Mouse (Mus musculus) midbrain, embryonic 10.5 days (tissue): ENCODE results near the gene Gpr107. TPM values are rescaled to one million over a fixed set of nuclear protein-coding genes. Genes with fewer than 3 reads are reported as not detected.
"Not testable (repeated sequence)": the region's sequence is repeated elsewhere in the genome, so short reads cannot be mapped to it uniquely, and the experiment has no call there.

Experiments used
- DNase-seq: peaks from one replicate; pipeline ENCODE4 v3.0.0-alpha.2; 2017; ENCODE audit warnings: low spot score
- H3K27ac ChIP-seq: fragments of 300-500 bp; sonication (generic); replicated peaks from 2 replicates; pipeline ENCODE4 v1.5.1; 2016; ENCODE audit warnings: mild to moderate bottlenecking
- H3K27me3 ChIP-seq: fragments of 300-500 bp; sonication (generic); 2 replicates; pipeline ENCODE4 v1.6.1; 2016; ENCODE audit warnings: low read depth, mild to moderate bottlenecking; ENCODE audit not compliant: poor library complexity, severe bottlenecking
- H3K36me3 ChIP-seq: fragments of 300-500 bp; sonication (generic); 2 replicates; pipeline ENCODE4 v1.6.1; 2016; ENCODE audit warnings: mild to moderate bottlenecking, moderate library complexity
- H3K4me1 ChIP-seq: fragments of 300-500 bp; sonication (generic); 2 replicates; pipeline ENCODE4 v1.6.1; 2016
- H3K4me3 ChIP-seq: fragments of 300-500 bp; sonication (generic); 2 replicates; pipeline ENCODE4 v1.5.1; 2016; ENCODE audit warnings: mild to moderate bottlenecking, moderate library complexity
- H3K9me3 ChIP-seq: fragments of 300-500 bp; sonication (generic); replicated peaks from 2 replicates; pipeline ENCODE4 v1.6.1; 2016; ENCODE audit warnings: mild to moderate bottlenecking
- WGBS: fragments of 180-500 bp; shearing (Covaris S2); methylation state at CpG from one replicate; pipeline ENCODE4 v1.1.7; 2016; 5-methylcytosine and 5-hydroxymethylcytosine counted together
- polyA plus RNA-seq: library from polyadenylated mRNA; unstranded; fragments of >200 nt; fragmentation: Nextera tagmentation; extraction: Ambion mirVana; gene quantifications from 2 replicates; pipeline ENCODE4 v1.2.1, GENCODE M21; 2016

The Gpr107 gene
- polyA plus RNA-seq, 1 experiment from 2014 or later, result 33.8 TPM

DNA sequence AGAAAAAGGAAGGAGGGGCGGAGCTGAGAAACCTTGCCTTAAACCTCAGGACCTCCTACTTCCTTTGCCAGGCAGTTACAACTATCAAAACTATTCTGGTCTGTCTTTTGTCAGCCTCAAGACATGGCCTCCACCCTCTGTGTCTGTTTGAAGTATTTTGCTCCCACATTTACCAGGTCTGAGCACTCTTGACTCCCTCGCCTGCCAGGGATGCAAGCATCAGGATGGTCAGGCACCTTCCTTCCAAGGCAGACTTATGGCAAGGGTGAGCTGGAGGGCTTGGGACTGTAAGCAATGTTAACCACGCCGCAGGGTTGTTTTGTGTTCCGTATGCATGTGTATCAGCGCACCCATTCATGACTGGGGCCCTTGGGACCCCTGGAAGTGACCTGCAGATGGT is 8.8 kb upstream of the Gpr107 start:
- H3K9me3 ChIP-seq, result no peaks in the 10 kb centered on the region
- H3K4me3 ChIP-seq, result no peak overlapping the region
- DNase-seq, result no peak
- H3K4me1 ChIP-seq, result peaks cover 21% of the 10 kb centered on the region
- peaks cover 41% of the 10 kb centered on the region for H3K27me3 ChIP-seq
- H3K36me3 ChIP-seq, result peaks cover 26% of the 10 kb centered on the region
- WGBS, result 79% methylated on average over 6 of the region's 6 CpGs
- H3K27ac ChIP-seq, result no peak overlapping the region

DNA sequence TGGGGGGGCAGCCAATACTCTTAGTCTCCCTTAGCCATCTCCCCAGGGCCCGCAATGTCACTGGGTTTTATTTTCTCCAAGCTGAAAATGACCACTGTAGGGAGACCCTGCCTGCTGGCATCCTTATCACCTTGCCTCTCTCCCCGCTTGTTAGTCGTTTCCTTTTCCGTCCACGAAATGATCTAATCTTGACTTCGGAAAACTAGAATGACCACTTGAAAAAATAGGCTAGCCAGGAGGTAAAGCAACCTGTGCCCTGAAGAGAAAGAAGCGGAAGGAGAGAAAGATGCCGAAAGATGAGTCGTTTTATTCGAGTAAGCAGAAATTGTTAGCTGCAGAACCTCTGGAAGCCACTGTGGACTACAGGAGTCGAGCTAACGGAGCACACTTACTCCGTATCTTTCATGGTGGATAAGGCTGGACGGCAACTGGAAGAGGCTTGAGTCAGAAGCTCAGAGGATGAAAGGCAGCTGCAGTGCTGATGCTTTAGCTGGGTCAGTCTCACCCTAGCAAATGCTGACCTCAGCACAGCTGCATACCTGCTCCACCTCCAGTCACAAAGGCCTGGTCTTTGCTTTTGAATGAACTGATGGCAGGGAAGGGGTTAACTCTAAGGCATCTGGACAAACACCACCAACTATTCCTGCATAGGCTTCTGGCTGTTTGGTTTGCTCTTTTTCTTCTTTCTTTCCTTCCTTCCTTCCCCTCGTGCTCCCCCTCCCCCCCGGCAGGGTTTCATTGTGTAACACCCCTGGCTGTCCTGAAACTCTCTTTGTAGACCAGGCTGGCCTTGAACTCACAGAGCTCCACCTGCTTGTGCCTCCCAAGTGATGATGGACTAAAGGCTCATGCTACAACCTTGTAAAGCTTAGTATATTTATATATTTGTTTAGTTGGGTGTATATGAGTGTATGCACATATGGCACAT is 8.1 kb upstream of the Gpr107 start:
- DNase-seq, result no peak
- Histone ChIP-seq H3K36me3 (peaks cover 26% of the 10 kb centered on the region), H3K27me3 (peaks cover 41% of the 10 kb centered on the region), H3K4me3 (no peak overlapping the region), H3K9me3 (no peaks in the 10 kb centered on the region), H3K27ac (no peak overlapping the region), H3K4me1 (peaks cover 21% of the 10 kb centered on the region)
- WGBS, result 82% methylated on average over 16 of the region's 16 CpGs

DNA sequence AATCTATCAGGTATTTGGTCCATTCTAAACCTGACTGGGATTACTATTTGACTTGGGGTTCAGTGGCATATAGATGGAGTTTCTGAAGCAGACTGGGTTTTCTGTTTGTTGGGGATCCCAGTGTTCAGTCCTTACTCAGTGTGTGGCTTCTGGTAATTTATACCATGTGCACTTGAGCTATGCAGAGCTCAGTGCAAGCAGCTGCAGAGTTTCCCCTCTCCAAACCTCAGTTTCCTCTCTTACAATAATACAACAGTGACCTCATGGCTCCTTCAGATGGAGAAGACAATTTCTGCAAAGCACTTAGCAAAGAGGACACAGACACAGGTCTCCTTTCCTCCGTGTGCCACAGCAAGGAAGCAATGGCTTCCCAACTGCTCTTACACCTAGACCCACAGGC is 7.2 kb upstream of the Gpr107 start:
- peaks cover 35% of the 10 kb centered on the region for H3K36me3 ChIP-seq
- no peak overlapping the region for H3K4me3 ChIP-seq
- no peak for DNase-seq
- WGBS, result 78% methylated on average over 1 of the region's 1 CpGs
- peaks cover 21% of the 10 kb centered on the region for H3K4me1 ChIP-seq
- no peak overlapping the region for H3K27ac ChIP-seq
- H3K27me3 ChIP-seq, result peaks cover 39% of the 10 kb centered on the region
- no peaks in the 10 kb centered on the region for H3K9me3 ChIP-seq

DNA sequence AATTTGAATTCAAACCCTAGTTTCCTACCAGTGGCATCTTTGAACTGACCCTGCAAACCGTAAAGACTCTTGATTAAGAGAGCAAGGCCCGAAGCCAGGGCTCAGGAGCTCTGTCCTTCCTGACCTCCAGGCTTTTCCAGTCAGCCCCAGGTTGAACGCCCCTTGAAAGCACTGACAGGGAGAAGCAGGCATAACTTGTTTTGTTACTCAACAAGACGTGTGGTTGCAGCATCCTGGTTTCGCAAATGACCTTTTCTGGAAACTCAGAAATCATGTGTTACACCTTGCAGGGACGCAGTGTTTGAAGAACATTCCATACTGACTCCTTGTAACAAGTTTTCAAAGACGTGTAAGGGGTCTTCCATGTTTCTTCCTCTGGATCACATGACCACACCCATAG is 5.1 kb upstream of the Gpr107 start:
- peaks cover 13% of the 10 kb centered on the region for H3K4me1 ChIP-seq
- no peaks in the 10 kb centered on the region for H3K9me3 ChIP-seq
- DNase-seq, result no peak
- H3K4me3 ChIP-seq, result no peak overlapping the region
- H3K27ac ChIP-seq, result no peak overlapping the region
- peaks cover 24% of the 10 kb centered on the region for H3K27me3 ChIP-seq
- 91% methylated on average over 7 of the region's 7 CpGs for WGBS
- H3K36me3 ChIP-seq, result peaks cover 43% of the 10 kb centered on the region

DNA sequence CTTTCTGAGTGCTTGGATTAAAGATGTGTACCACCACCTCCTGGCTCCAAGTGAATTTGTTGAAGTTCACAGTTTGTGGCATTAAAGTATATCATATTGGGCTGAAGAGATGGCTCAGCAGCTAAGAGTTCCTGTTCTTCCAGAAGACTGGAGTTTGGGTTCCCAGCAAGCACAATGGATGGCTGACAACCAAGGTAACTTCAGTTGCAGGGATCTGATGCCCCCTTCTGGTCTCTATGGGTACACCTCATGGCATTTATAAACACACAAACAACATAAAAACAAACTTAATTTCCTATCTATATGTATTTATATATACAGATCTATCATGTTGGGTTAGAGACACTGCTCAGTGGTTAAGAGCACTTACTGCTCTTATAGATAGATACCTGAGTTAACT is 1.4 kb upstream of the Gpr107 start:
- Histone ChIP-seq H3K27me3 (no peaks in the 10 kb centered on the region), H3K4me1 (peaks cover 25% of the 10 kb centered on the region), H3K27ac (no peak overlapping the region), H3K9me3 (no peaks in the 10 kb centered on the region), H3K36me3 (peaks cover 37% of the 10 kb centered on the region), H3K4me3 (no peak overlapping the region)
- no peak for DNase-seq

DNA sequence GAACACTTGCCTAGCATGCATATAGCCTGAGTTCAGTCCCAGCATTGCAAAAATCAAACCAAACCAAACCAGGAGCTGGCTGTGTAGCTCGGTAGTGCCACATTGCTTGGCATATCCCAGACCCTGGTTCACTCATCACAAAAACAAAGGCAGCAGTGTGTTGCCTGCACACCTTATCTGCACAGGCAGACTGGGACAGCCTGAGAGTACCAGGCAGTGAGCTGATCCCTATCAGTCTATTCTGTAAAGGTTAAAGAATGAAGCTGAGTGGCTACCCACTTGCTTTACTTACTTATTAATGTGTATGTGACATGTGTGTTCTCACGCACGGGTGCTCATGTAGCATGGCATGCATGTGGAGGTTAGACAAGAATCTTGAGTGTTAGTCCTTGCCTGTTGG is 4.7 kb downstream of the Gpr107 start:
- Histone ChIP-seq H3K27me3 (no peaks in the 10 kb centered on the region), H3K9me3 (no peaks in the 10 kb centered on the region), H3K27ac (no peak overlapping the region), H3K4me3 (no peak overlapping the region), H3K4me1 (peaks cover 16% of the 10 kb centered on the region), H3K36me3 (no peaks in the 10 kb centered on the region)
- no peak for DNase-seq
- 94% methylated on average over 3 of the region's 3 CpGs for WGBS

DNA sequence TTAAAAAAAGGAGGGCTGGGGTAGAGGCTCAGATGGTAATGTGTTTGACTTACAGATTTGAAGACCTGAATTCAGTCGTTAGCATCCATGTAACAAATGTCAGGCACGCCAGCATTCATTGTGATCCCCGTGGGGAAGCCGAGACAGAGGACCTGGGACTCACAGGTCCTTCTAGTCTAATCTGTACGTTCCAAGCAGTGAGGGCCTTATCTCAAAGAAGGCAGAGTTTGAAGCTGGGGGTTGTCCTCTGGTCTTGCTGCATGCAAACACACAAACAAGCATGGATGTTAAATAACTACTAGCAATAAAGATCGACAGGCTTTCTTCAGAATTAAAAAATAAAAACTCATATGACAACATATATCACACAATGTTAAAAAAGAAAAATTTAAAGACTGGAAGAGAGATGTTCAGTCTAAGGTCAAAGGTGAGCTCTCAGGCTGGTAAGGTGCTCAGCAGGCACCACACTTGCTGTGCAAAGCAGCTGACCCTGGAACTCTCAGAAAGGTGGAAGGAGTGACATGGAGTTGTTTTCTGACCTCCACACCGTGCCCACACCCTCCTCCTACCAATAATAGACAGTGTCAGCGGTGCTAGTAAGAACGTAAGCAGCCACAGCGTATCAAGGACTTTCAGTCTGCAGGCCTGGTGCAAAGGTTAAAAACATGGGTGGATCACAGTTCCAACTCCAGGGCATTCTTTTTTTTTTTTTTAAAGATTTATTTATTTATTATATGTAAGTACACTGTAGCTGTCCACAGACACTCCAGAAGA is 8.2 kb downstream of the Gpr107 start:
- Histone ChIP-seq H3K27ac (no peak overlapping the region), H3K4me3 (no peak overlapping the region), H3K36me3 (no peaks in the 10 kb centered on the region), H3K27me3 (no peaks in the 10 kb centered on the region), H3K9me3 (no peaks in the 10 kb centered on the region), H3K4me1 (peaks cover 16% of the 10 kb centered on the region)
- WGBS, result 92% methylated on average over 10 of the region's 10 CpGs
- no peak for DNase-seq

DNA sequence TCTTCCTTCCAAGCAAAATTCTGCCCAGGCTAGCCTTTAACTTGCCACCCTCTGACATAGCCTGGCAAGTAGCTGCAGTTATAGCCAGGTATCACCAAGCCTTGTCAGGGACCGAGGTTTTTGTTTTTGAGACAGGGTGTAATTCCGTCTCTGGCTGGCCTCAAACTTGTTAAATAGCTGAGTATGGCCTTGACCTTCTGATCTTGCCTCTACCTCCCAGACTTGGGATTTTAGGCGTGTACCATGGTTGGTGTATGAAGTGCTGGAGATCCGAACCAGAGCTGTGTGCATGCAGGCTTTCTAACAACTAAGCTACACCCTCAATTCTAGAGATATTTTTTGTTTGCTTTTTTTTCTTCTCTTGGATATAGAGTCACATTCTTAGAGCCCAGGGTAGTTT is 9.5 kb downstream of the Gpr107 start:
- DNase-seq, result no peak
- Histone ChIP-seq H3K9me3 (no peaks in the 10 kb centered on the region), H3K27ac (no peak overlapping the region), H3K4me3 (no peak overlapping the region), H3K36me3 (peaks cover 3% of the 10 kb centered on the region), H3K27me3 (no peaks in the 10 kb centered on the region), H3K4me1 (peaks cover 20% of the 10 kb centered on the region)
- WGBS, result 87% methylated on average over 4 of the region's 4 CpGs

DNA sequence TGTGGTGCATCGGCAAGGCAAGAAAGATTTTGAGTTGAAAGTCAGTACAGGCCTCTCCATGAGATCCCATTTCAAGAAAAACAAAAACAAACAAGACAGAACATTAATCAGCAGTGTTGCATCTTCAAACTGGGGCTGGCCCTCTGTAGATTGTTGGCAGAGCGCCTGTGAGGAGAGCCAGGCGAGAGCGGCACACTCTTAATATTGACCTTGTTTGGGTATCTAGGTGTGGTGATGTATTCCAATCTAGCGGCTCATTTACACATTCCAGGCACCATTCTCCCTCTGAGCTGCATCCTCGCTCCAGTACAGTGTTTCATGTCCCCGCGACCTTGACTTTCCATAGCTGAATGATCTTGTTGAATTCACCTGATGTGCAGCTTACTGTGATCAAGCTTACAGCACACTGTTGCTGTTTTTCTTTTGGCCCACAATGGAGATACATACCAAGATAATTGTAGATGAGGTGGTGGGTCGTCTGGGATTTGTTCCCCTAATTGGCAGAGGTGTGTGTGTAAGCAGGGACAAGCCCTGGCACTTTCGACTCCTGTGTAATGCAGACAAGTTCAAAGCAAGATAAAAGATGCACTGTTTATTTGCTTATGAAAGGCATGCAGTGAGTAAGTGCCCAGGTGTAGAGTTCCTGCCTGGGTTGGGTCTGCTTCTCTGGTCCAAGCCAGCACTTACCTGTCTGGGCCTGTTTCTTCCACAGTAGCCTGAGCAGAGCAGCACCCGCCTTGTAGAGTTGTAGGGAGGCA is 11.4 kb downstream of the Gpr107 start:
- Histone ChIP-seq H3K36me3 (peaks cover 22% of the 10 kb centered on the region), H3K27ac (no peak overlapping the region), H3K4me3 (no peak overlapping the region), H3K9me3 (no peaks in the 10 kb centered on the region), H3K4me1 (peaks cover 20% of the 10 kb centered on the region), H3K27me3 (no peaks in the 10 kb centered on the region)
- 88% methylated on average over 11 of the region's 11 CpGs for WGBS
- no peak for DNase-seq

DNA sequence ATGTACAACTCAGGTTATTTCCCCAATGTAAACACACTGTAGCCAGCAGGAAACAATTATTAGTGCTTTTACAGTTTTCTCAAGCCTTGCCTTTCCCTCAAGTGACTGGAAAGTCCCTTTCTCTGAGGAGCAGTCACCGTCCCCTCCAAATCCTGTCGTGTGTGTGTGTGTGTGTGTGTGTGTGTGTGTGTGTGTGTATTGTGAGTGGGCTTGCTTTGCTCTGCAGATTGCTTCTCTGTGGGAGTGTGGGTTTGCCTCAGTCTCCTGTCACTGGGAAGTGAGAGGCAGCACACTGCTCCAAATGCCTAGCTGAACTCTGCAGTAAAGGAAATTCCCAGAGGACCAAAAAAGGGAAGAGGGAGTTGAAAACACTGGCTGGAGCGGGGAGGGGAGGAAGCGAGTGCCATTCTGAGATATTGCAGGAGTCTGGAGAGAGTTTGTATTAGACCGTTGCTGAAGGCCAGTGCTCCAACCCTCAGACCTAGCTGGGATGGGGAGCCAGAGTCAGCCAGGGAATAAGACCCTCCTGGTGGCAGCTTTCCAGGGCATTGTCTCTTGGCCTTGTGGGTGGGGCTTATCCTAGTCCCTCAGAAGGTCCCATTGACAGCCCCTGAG is 12.8 kb downstream of the Gpr107 start:
- H3K27ac ChIP-seq, result no peak overlapping the region
- 62% methylated on average over 5 of the region's 5 CpGs for WGBS
- no peak for DNase-seq

DNA sequence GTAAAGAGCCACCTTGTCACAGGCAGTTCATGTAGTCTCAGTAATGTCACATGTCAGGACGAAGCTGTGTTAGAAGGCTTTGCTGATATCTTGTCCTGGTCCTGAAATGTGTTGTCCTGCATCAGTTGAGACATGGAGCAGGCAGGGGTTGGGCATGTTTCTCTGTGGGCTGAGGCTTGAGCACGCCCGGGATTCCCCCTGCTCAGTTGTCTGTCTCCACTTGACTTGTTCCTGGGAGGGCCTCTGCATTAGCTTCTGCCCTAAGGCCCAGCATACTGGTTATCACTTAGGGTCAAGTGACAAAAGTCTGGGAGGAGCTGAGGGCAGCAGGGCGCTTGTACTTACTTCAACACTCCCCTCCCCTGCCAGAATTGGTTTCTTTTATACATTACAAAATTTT is 13.4 kb downstream of the Gpr107 start:
- no peak overlapping the region for H3K27ac ChIP-seq

More for the DNA sequence above, 12.8 kb downstream of the Gpr107 start:
- H3K4me1 ChIP-seq, result peaks cover 20% of the 10 kb centered on the region
- no peaks in the 10 kb centered on the region for H3K9me3 ChIP-seq
- H3K4me3 ChIP-seq, result no peak overlapping the region
- H3K27me3 ChIP-seq, result no peaks in the 10 kb centered on the region
- H3K36me3 ChIP-seq, result peaks cover 36% of the 10 kb centered on the region

DNA sequence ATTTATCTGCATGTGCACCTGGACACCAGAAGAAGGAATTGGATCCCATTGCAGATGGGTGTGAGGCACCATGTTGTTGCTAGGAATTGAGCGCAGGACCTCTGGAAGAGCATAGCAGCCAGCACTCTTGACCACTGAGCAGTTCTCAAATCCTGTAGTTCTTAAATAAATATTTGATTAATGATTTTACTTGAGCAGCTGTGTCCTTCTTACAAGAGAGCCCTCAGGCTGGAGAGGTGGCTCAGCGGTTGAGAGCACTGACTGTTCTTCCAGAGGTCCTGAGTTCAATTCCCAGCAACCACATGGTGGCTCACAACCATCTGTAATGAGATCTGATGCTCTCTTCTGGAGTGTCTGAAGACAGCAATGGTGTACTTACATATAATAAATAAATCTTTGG is 15.5 kb downstream of the Gpr107 start:
- WGBS, result 96% methylated on average over 2 of the region's 2 CpGs
- H3K27ac ChIP-seq, H3K4me3 ChIP-seq, H3K9me3 ChIP-seq, DNase-seq, H3K27me3 ChIP-seq: not testable (repeated sequence)
- H3K4me1 ChIP-seq, result peaks cover 20% of the 10 kb centered on the region
- H3K36me3 ChIP-seq, result peaks cover 62% of the 10 kb centered on the region

More for the DNA sequence above, 13.4 kb downstream of the Gpr107 start:
- Histone ChIP-seq H3K4me3 (no peak overlapping the region), H3K4me1 (peaks cover 20% of the 10 kb centered on the region), H3K9me3 (no peaks in the 10 kb centered on the region), H3K27me3 (no peaks in the 10 kb centered on the region), H3K36me3 (peaks cover 42% of the 10 kb centered on the region)
- no peak for DNase-seq
- WGBS, result 82% methylated on average over 4 of the region's 4 CpGs
